Mouse (Mus musculus) Muller cell, postnatal 12 days (primary cell): ENCODE measurements around the gene Jtb.
"Not testable (repeated sequence)": the region's sequence is repeated elsewhere in the genome, so short reads cannot be mapped to it uniquely, and the experiment has no call there.

Experiments
- DNase-seq: peaks from one replicate; pipeline ENCODE4 v3.0.0-alpha.2; 2015; ENCODE audit errors: inconsistent ontology term

Gene Jtb

GRCm38 (mm10) chr3:90222941-90223340 is 8.5 kb upstream of the Jtb start:
- DNase-seq = no peak

GRCm38 (mm10) chr3:90224331-90224730 is 7.1 kb upstream of the Jtb start:
- no peak for DNase-seq

- DNase-seq = no peak
Measured at GRCm38 (mm10) chr3:90231075-90231474, 322 bp upstream of the Jtb start.

GRCm38 (mm10) chr3:90241251-90241650 is 9.9 kb downstream of the Jtb start:
- no peak for DNase-seq

GRCm38 (mm10) chr3:90241669-90242358 is 10.4 kb downstream of the Jtb start:
- DNase-seq = no peak

GRCm38 (mm10) chr3:90242984-90243775 is 11.8 kb downstream of the Jtb start, which contains the start of gene Creb3l4:
Creb3l4 (minus strand) TSS chr3:90243512.
- peak; percentile 84 for DNase-seq

GRCm38 (mm10) chr3:90245406-90245805 is 14.0 kb downstream of the Jtb start:
- no peak for DNase-seq

GRCm38 (mm10) chr3:90247630-90247959 is 16.2 kb downstream of the Jtb start:
- no peak for DNase-seq

GRCm38 (mm10) chr3:90247960-90248745 is 16.8 kb downstream of the Jtb start, which contains the start of gene Slc39a1:
Slc39a1 (plus strand) TSS chr3:90248172.
- DNase-seq = peak; percentile 97

- peak; percentile 60 for DNase-seq
Measured at GRCm38 (mm10) chr3:90248746-90249100, 17.3 kb downstream of the Jtb start.

GRCm38 (mm10) chr3:90250791-90251190 is 19.4 kb downstream of the Jtb start:
- DNase-seq = no peak

- DNase-seq = not testable (repeated sequence)
Measured at GRCm38 (mm10) chr3:90251731-90252226, 20.4 kb downstream of the Jtb start.

- not testable (repeated sequence) for DNase-seq
Measured at GRCm38 (mm10) chr3:90252659-90253058, 21.3 kb downstream of the Jtb start.

- DNase-seq = not testable (repeated sequence)
Measured at GRCm38 (mm10) chr3:90253174-90253573, 21.8 kb downstream of the Jtb start.

- peak; percentile 97 for DNase-seq
Measured at GRCm38 (mm10) chr3:90253653-90254418, 22.4 kb downstream of the Jtb start, which contains the start of gene Crtc2. Crtc2 (plus strand) TSS chr3:90254163.

- peak; percentile 75 for DNase-seq
Measured at GRCm38 (mm10) chr3:90254419-90255193, 23.2 kb downstream of the Jtb start.

GRCm38 (mm10) chr3:90255194-90255565 is 23.8 kb downstream of the Jtb start:
- no peak for DNase-seq

- DNase-seq = no peak
Measured at GRCm38 (mm10) chr3:90255784-90256353, 24.5 kb downstream of the Jtb start.

GRCm38 (mm10) chr3:90256731-90257530 is 25.5 kb downstream of the Jtb start:
- DNase-seq = no peak
